In the genomic region with DNA sequence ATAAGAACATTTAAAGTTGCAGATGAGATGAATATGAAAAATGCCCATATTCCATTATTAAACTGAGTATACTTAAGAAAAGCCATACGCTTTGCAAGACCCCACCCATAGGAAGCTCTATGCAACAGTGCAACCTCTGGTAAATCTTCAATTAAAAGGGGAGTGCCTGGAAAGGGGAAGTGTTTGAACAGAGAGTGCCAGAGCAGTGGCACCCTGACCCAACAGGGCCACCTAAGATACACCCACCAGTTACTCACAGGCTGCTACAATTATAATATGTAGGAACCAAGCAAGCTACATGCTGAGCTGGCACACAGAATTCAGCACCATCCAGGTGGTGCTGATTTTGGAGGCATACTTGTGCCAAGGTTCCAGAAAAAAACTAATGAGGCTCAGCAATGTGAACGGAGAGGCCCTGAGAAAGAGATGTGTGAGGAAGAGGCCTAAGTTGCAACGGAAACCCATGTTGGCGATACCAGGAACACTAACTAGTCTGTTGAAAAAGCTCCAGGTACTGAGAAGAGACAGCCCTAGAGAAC, we compare ENCODE assay signal across 16 mouse cellular contexts. TPM values are rescaled to one million over a fixed set of nuclear protein-coding genes. Genes with fewer than 3 reads are reported as not detected.
DNase-seq lines count a peak whose midpoint lies in the region; ATAC-seq and TF ChIP-seq lines count a peak whose summit lies in the region.
"Had no signal": no experiment of that assay in that cellular context is flagged by ENCODE, and none has a peak within 500 bp of the region (broad histone marks: within the 10 kb centered on the region; RNA-seq: fewer than 3 reads in every experiment).

No protein-coding gene starts in this region.

- no peak for ATAC-seq in embryonic facial prominence, embryonic 15.5 days (ENCODE audit: insufficient number of reproducible peaks, low FRiP score, low TSS enrichment, low read depth)
- ATAC-seq in hematopoietic stem cell, adult 5-6 weeks (replicated peaks in 1 of 2; ENCODE audit: insufficient read depth in 1 of 2, low FRiP score in 2 of 2, low TSS enrichment in 1 of 2, low read depth in 1 of 2, poor library complexity in 2 of 2, severe bottlenecking in 2 of 2) = peak; percentile 42 to 53; a peak in 2 of 4 replicates
- no peak for ATAC-seq in forebrain, postnatal 0 days
- ATAC-seq: forebrain, embryonic 16.5 days had no signal

- no peaks in the 10 kb centered on the region for H3K9me3 ChIP-seq in embryonic facial prominence, embryonic 15.5 days (replicated peaks)
- no peaks in the 10 kb centered on the region for H3K9me3 ChIP-seq in embryonic facial prominence, embryonic 10.5 days
- H3K9me3 ChIP-seq in forebrain, postnatal 0 days (ENCODE audit: low read length) = no peaks in the 10 kb centered on the region
- H3K9me3 ChIP-seq: heart, embryonic 13.5 days had no signal

- H3K4me1 ChIP-seq in embryonic facial prominence, embryonic 15.5 days = no peaks in the 10 kb centered on the region
- H3K4me1 ChIP-seq in embryonic facial prominence, embryonic 10.5 days = no peaks in the 10 kb centered on the region
- no peaks in the 10 kb centered on the region for H3K4me1 ChIP-seq in forebrain, postnatal 0 days (ENCODE audit: insufficient read depth)

- TF ChIP-seq CTCF in forebrain, postnatal 0 days (IDR thresholded peaks at IDR 0.05; ENCODE audit: low read depth) = no peak

- DNase-seq in embryonic facial prominence, embryonic 10.5 days (ENCODE audit: low spot score) = no peak
- peak; percentile 10 to 18 for DNase-seq in B cell, adult 2 months
- DNase-seq in cerebellum, adult 8-10 months = peak; percentile 64
- DNase-seq in forebrain, postnatal 0 days = no peak
- DNase-seq in adrenal gland, adult 18-20 months (ENCODE audit: low spot score in 2 of 2) = no peak
- no peak for DNase-seq in lung, adult 18-20 months
- DNase-seq: gastrocnemius, postnatal 10 days; heart, postnatal 4 days; kidney, postnatal 10 days; layer of hippocampus, adult 9-11 months; right cerebral cortex, postnatal 4 days had no signal

- H3K4me3 ChIP-seq in embryonic facial prominence, embryonic 15.5 days (replicated peaks) = no peak overlapping the region
- H3K4me3 ChIP-seq in embryonic facial prominence, embryonic 10.5 days = no peak overlapping the region
- no peak overlapping the region for H3K4me3 ChIP-seq in forebrain, postnatal 0 days (ENCODE audit: low read depth, low read length)
- H3K4me3 ChIP-seq: erythroblast, embryonic 14.5 days; heart, embryonic 13.5 days had no signal

- H3K36me3 ChIP-seq in embryonic facial prominence, embryonic 15.5 days = no peaks in the 10 kb centered on the region
- H3K36me3 ChIP-seq in embryonic facial prominence, embryonic 10.5 days (replicated peaks) = peaks cover 28% of the 10 kb centered on the region
- H3K36me3 ChIP-seq in forebrain, postnatal 0 days (ENCODE audit: insufficient read depth) = no peaks in the 10 kb centered on the region

- H3K9ac ChIP-seq in embryonic facial prominence, embryonic 15.5 days = no peak overlapping the region
- H3K9ac ChIP-seq in forebrain, postnatal 0 days = no peak overlapping the region
- H3K9ac ChIP-seq: heart, embryonic 13.5 days had no signal

- 70% methylated on average over 4 of the region's 4 CpGs for WGBS in embryonic facial prominence, embryonic 15.5 days
- WGBS in embryonic facial prominence, embryonic 10.5 days = 93% methylated on average over 4 of the region's 4 CpGs
- 76% methylated on average over 4 of the region's 4 CpGs for WGBS in forebrain, postnatal 0 days

- no peak overlapping the region for H3K4me2 ChIP-seq in embryonic facial prominence, embryonic 15.5 days (replicated peaks)
- no peak overlapping the region for H3K4me2 ChIP-seq in forebrain, postnatal 0 days (ENCODE audit: low read depth)
- H3K4me2 ChIP-seq: heart, embryonic 13.5 days had no signal

- peak overlapping the region; percentile 44; the same call in 1 of the 2 replicates for H3K27ac ChIP-seq in embryonic facial prominence, embryonic 15.5 days (replicated peaks)
- no peak overlapping the region for H3K27ac ChIP-seq in embryonic facial prominence, embryonic 10.5 days (replicated peaks)
- no peak overlapping the region for H3K27ac ChIP-seq in forebrain, postnatal 0 days (ENCODE audit: low read depth, low read length)
- H3K27ac ChIP-seq: heart, embryonic 13.5 days had no signal

- H3K27me3 ChIP-seq in embryonic facial prominence, embryonic 15.5 days = no peaks in the 10 kb centered on the region
- no peaks in the 10 kb centered on the region for H3K27me3 ChIP-seq in embryonic facial prominence, embryonic 10.5 days (replicated peaks; ENCODE audit: low read depth, poor library complexity, severe bottlenecking)
- no peaks in the 10 kb centered on the region for H3K27me3 ChIP-seq in forebrain, postnatal 0 days (ENCODE audit: insufficient read depth, low read length)
- H3K27me3 ChIP-seq: heart, embryonic 13.5 days had no signal

RNA-seq across cellular contexts. Expression of gene Numb, which starts 7.5 kb away (rescaled TPM):
- 35.3 and 37.3 TPM in 2 replicates for polyA plus RNA-seq in embryonic facial prominence, embryonic 15.5 days (2015; fragmentation: Nextera tagmentation; extraction: Ambion mirVana)
- 39.3 and 41.9 TPM in 2 replicates for polyA plus RNA-seq in embryonic facial prominence, embryonic 10.5 days (2016; fragmentation: Nextera tagmentation; extraction: Ambion mirVana)
- 27.5 and 29.7 TPM in 2 replicates for total RNA-seq in hematopoietic stem cell, adult 5-6 weeks (2017)
- total RNA-seq in forebrain, postnatal 0 days (2014; rRNA removed) = 8.6 and 12.4 TPM in 2 replicates
- 7.0 and 9.0 TPM in 2 replicates for polyA plus RNA-seq in forebrain, postnatal 0 days (2015; fragmentation: Nextera tagmentation; extraction: Ambion mirVana)
- 10 to 100 TPM; 51.9 to 57.5 TPM for total RNA-seq in adrenal gland, adult 18-20 months (2021)

RNA-seq across cellular contexts. Expression of gene Riox1, which starts 36.1 kb away (rescaled TPM):
- polyA plus RNA-seq in embryonic facial prominence, embryonic 15.5 days (2015; fragmentation: Nextera tagmentation; extraction: Ambion mirVana) = 14.7 and 15.4 TPM in 2 replicates
- polyA plus RNA-seq in embryonic facial prominence, embryonic 10.5 days (2016; fragmentation: Nextera tagmentation; extraction: Ambion mirVana) = 15.9 and 16.8 TPM in 2 replicates
- total RNA-seq in hematopoietic stem cell, adult 5-6 weeks (2017) = 12.8 and 14.8 TPM in 2 replicates
- 22.3 and 25.2 TPM in 2 replicates for total RNA-seq in forebrain, postnatal 0 days (2014; rRNA removed)
- 12.7 and 13.1 TPM in 2 replicates for polyA plus RNA-seq in forebrain, postnatal 0 days (2015; fragmentation: Nextera tagmentation; extraction: Ambion mirVana)
- 10 to 100 TPM; 15.2 to 16.4 TPM for total RNA-seq in adrenal gland, adult 18-20 months (2021)

Comparison
In these comparisons a context has a peak if more than half of its experiments do, and no peak if none do; other contexts are left out.
1. ATAC-seq: peak in hematopoietic stem cell, adult 5-6 weeks (2 of 2); none in embryonic facial prominence, embryonic 15.5 days (single experiment) and forebrain, postnatal 0 days (single experiment).
2. DNase-seq: peak in B cell, adult 2 months (2 of 2) and cerebellum, adult 8-10 months (single experiment); none in embryonic facial prominence, embryonic 10.5 days (single experiment), forebrain, postnatal 0 days (single experiment), adrenal gland, adult 18-20 months (0 of 2) and lung, adult 18-20 months (0 of 2).